Mouse (Mus musculus) heart, postnatal 14 days (tissue): ENCODE results near the gene St3gal3. TPM values are rescaled to one million over a fixed set of nuclear protein-coding genes. Genes with fewer than 3 reads are reported as not detected.

Experiments
- DNase-seq, 2 experiments: peaks; one replicate each; pipeline ENCODE4 v3.0.0; 2021 to 2022
- intact Hi-C: fragments of 180-260 bp; cut with DNase I; formaldehyde crosslinking; loops from one replicate; pipeline ENCODE4 v1.15.1; 2025
- total RNA-seq, 2 experiments: library from RNA; stranded (reverse); gene quantifications; 2 replicates each; pipeline ENCODE4 v1.2.3; 2021

The St3gal3 gene
- total RNA-seq, 2 experiments from 2014 or later: 44.5 to 48.1 TPM

- no peak for DNase-seq
- intact Hi-C loops: no loop called here
Measured at GRCm38 (mm10) chr4:117885994-117886393, 248.7 kb downstream of the St3gal3 start.

GRCm38 (mm10) chr4:117885093-117885492 lies 249.6 kb downstream of the St3gal3 start:
- DNase-seq: no peak
- intact Hi-C loops: no loop called here

- intact Hi-C loops: no loop called here
- DNase-seq: no peak
Measured at GRCm38 (mm10) chr4:117884146-117884545, 250.6 kb downstream of the St3gal3 start.

DNA sequence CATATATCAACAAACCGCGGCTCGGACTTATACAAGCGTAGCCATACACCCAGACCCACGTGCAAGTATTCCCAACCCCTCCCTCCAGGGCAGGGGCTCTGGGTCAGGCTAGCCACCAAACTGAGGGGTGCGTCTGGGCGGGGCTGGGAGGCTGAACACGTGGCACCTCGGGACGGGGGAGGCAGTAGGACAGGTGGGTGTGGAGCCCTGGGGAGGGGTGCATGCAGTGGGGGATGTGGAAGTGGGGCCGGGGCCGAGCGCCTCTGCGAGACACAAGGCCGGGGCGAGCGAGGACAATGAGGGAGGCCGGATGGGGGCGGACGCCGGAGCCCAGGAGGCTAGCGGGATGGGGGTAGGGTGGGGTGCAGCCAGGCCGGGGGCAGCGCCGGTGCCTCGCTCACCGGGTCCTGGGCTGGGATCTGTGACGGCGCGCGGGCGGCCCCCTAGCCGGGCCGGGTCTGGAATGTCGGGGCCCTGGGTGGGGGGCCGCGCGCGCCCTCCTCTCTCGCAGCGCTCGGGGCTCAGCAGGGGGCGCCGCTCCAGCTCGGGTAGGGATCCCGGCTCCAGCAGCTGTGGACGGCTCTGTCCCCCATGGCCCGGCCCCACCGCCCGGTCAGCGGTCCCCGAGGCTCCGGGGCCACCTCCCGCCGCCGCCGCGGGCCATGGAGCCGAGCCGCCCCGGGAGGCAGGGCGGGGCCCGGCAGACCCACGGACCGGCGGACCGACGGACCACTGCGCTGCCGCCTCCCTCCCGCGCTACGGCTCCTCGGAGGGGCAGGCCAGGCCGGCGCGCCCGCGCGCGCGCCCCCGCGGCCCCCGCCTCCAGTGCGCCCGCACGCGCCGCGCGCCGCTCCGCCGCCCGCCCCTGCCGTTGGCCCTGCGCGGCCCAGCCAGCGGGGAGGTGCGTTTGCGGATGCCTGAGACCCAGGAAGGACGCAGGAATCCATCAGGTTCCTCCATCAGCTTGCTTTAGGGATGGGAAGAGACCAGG lies 251.7 kb downstream of the St3gal3 start, which contains the start of gene B4galt2:
Gene B4galt2 (minus strand): TSS at position 787 of the 991 bp plus-strand sequence.
- intact Hi-C loops: no loop called here
- DNase-seq: peak; percentile 65 to 76

Other genes starting within 250 kb of the St3gal3 start
- gene Atp6v0b, start 247.6 kb downstream of the St3gal3 start, total RNA-seq: 100 to 1,000 TPM; 128 to 129 TPM
- 1 to 10 TPM; 2.7 to 2.9 TPM for gene Dph2, start 242.9 kb downstream of the St3gal3 start, total RNA-seq
- gene Ipo13, start 219.9 kb downstream of the St3gal3 start, total RNA-seq: 10 to 100 TPM; 64.9 to 66.9 TPM
- gene Artn, start 205.2 kb downstream of the St3gal3 start, total RNA-seq: not detected
- 10 to 100 TPM; 34.8 to 36.6 TPM for gene Kdm4a, start 45.1 kb upstream of the St3gal3 start, total RNA-seq
- gene Ptprf, start 156.5 kb upstream of the St3gal3 start, total RNA-seq: 10 to 100 TPM; 13.0 to 16.4 TPM